ENCODE assay signal across 8 mouse cellular contexts in the genomic region with DNA sequence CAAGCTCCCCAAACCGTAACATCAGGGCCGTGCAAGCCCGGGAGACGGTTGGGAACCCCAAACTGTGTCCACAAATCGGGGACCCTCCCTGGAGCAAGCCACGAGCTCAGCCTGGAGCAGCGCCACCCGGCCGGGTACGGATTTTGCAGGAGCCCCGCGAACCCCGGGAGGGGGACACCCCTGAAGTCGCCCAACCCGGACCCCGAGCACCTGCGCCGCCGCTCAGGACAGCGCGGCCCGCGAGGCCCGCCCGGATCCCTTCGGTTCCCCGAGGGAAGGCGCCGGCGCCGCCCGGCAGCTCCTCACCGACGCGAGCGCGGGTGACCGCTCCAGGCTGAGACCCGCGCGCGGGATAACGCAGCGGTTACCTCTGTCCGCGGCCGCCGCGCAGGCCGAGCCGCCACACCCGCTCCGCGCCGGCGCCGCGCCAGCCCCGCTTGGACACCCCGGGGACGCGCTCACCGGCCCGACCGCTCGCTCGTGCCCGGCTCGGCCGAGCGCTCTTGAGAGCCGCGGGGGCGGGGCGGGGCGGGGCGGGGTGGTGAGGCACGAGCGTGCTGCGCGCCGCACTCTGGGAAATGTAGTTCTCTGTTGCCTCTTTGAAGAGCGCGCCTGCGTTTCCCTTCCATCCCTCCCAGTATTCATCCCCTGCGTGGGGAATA. TPM values are rescaled to one million over a fixed set of nuclear protein-coding genes. Genes with fewer than 3 reads are reported as not detected.
A peak's percentile ranks its signal among the peaks of the same experiment; 100 is the strongest.
DNase-seq lines count a peak whose midpoint lies in the region; ATAC-seq and TF ChIP-seq lines count a peak whose summit lies in the region.

A gene (minus strand): TSS at position 512 of the 662 bp plus-strand sequence.

- H3K9ac ChIP-seq in embryonic facial prominence, embryonic 12.5 days, result peak within 1 kb of the TSS; percentile 75
- H3K9ac ChIP-seq in limb, embryonic 11.5 days (ENCODE audit: low read length), result peak within 1 kb of the TSS; percentile 81
- peak within 1 kb of the TSS; percentile 92 for H3K9ac ChIP-seq in midbrain, embryonic 13.5 days (replicated peaks)

- no peaks in the 10 kb centered on the region; the same call in 1 of the 2 replicates for H3K4me1 ChIP-seq in embryonic facial prominence, embryonic 12.5 days
- no peaks in the 10 kb centered on the region; the same call in 1 of the 2 replicates for H3K4me1 ChIP-seq in kidney, adult 2 months (ENCODE audit: control insufficient read depth, insufficient read depth, low read length)
- no peaks in the 10 kb centered on the region for H3K4me1 ChIP-seq in limb, embryonic 11.5 days (ENCODE audit: control insufficient read depth, insufficient read depth, low read length)
- peaks cover 12% of the 10 kb centered on the region for H3K4me1 ChIP-seq in midbrain, embryonic 13.5 days (replicated peaks)
- H3K4me1 ChIP-seq in small intestine, adult 2 months (ENCODE audit: control insufficient read depth, insufficient read depth, insufficient read length, low read length), result no peaks in the 10 kb centered on the region

- 0 out of 2 replicates have a peak within 1 kb of the TSS, but pooled peaks have one; percentile 36 for H3K27ac ChIP-seq in embryonic facial prominence, embryonic 12.5 days
- no peak within 1 kb of the TSS for H3K27ac ChIP-seq in kidney, adult 2 months (ENCODE audit: insufficient read depth, low read depth, low read length)
- no peak within 1 kb of the TSS for H3K27ac ChIP-seq in limb, embryonic 11.5 days (replicated peaks; ENCODE audit: low read depth, low read length)
- peak within 1 kb of the TSS; percentile 81 for H3K27ac ChIP-seq in midbrain, embryonic 13.5 days
- H3K27ac ChIP-seq in small intestine, adult 2 months (ENCODE audit: insufficient read depth, low read depth, low read length), result no peak within 1 kb of the TSS

- peak within 1 kb of the TSS; percentile 81 for H3K4me3 ChIP-seq in embryonic facial prominence, embryonic 12.5 days
- peak within 1 kb of the TSS; percentile 86 for H3K4me3 ChIP-seq in kidney, adult 2 months (ENCODE audit: insufficient read depth, low read depth, low read length)
- peak within 1 kb of the TSS; percentile 72 for H3K4me3 ChIP-seq in limb, embryonic 11.5 days (ENCODE audit: low read depth, low read length)
- peak within 1 kb of the TSS; percentile 83 for H3K4me3 ChIP-seq in midbrain, embryonic 13.5 days (replicated peaks)
- peak within 1 kb of the TSS; percentile 96 for H3K4me3 ChIP-seq in small intestine, adult 2 months (ENCODE audit: low read depth, low read length)

- TF ChIP-seq CTCF in kidney, adult 2 months (conservative IDR thresholded peaks at IDR 0.05; ENCODE audit: insufficient read depth, insufficient read length, low read depth, low read length), result no peak
- TF ChIP-seq CTCF in small intestine, adult 2 months (IDR thresholded peaks at IDR 0.05; ENCODE audit: extremely low read depth, insufficient read length, insufficient replicate concordance, low read depth, low read length), result no peak

- no peaks in the 10 kb centered on the region for H3K27me3 ChIP-seq in embryonic facial prominence, embryonic 12.5 days
- no peaks in the 10 kb centered on the region for H3K27me3 ChIP-seq in kidney, adult 2 months (replicated peaks; ENCODE audit: control insufficient read depth, insufficient read depth, low read length)
- H3K27me3 ChIP-seq in limb, embryonic 11.5 days (ENCODE audit: control insufficient read depth, insufficient read depth, low read length), result no peaks in the 10 kb centered on the region
- H3K27me3 ChIP-seq in midbrain, embryonic 13.5 days, result peaks cover 4% of the 10 kb centered on the region; the same call in 1 of the 2 replicates
- H3K27me3 ChIP-seq in small intestine, adult 2 months (ENCODE audit: control insufficient read depth, insufficient read depth, low read length), result no peaks in the 10 kb centered on the region

- WGBS in embryonic facial prominence, embryonic 12.5 days, result under 1% methylated on average over 56 of the region's 86 CpGs
- WGBS in kidney, adult 2 months, result under 1% methylated on average over 75 of the region's 86 CpGs
- WGBS in limb, embryonic 11.5 days, result under 1% methylated on average over 72 of the region's 86 CpGs
- WGBS in midbrain, embryonic 13.5 days, result under 1% methylated on average over 73 of the region's 86 CpGs
- WGBS in small intestine, adult 2 months, result under 1% methylated on average over 86 of the region's 86 CpGs

- no peak for TF ChIP-seq POLR2A in kidney, adult 2 months (IDR thresholded peaks at IDR 0.05; ENCODE audit: low read depth, low read length)
- TF ChIP-seq POLR2A in small intestine, adult 2 months (IDR thresholded peaks at IDR 0.05; ENCODE audit: low read depth, low read length), result no peak

- no peaks in the 10 kb centered on the region for H3K36me3 ChIP-seq in embryonic facial prominence, embryonic 12.5 days
- no peaks in the 10 kb centered on the region for H3K36me3 ChIP-seq in kidney, adult 2 months (ENCODE audit: control insufficient read depth, insufficient read depth, low read length)
- no peaks in the 10 kb centered on the region for H3K36me3 ChIP-seq in limb, embryonic 11.5 days (ENCODE audit: control insufficient read depth, insufficient read depth, low read length)
- no peaks in the 10 kb centered on the region for H3K36me3 ChIP-seq in midbrain, embryonic 13.5 days
- H3K36me3 ChIP-seq in small intestine, adult 2 months (ENCODE audit: control insufficient read depth, insufficient read depth, low read length), result no peaks in the 10 kb centered on the region

- peak; percentile 96 for ATAC-seq in embryonic facial prominence, embryonic 12.5 days (ENCODE audit: insufficient number of reproducible peaks, insufficient read depth, low FRiP score, low TSS enrichment)
- peak; percentile 90 for ATAC-seq in limb, embryonic 11.5 days (ENCODE audit: insufficient number of reproducible peaks, low FRiP score, low TSS enrichment, low read depth)
- peak; percentile 98 for ATAC-seq in midbrain, embryonic 13.5 days

- peak within 1 kb of the TSS; percentile 81 for H3K4me2 ChIP-seq in embryonic facial prominence, embryonic 12.5 days (replicated peaks)
- H3K4me2 ChIP-seq in limb, embryonic 11.5 days (ENCODE audit: low read depth, severe bottlenecking), result peak within 1 kb of the TSS; percentile 86
- H3K4me2 ChIP-seq in midbrain, embryonic 13.5 days (replicated peaks), result peak within 1 kb of the TSS; percentile 70

- peak; percentile 79 for DNase-seq in 3134 (ENCODE audit: extremely low read depth, insufficient read length, low spot score)
- peak; percentile 90 to 95 for DNase-seq in adrenal gland, postnatal 36 days
- DNase-seq in heart, adult 18-20 months, result peak; percentile 87 to 92
- DNase-seq in kidney, adult 2 months, result peak; percentile 93
- DNase-seq in limb, embryonic 11.5 days (ENCODE audit: low spot score), result peak; percentile 89

- H3K9me3 ChIP-seq in embryonic facial prominence, embryonic 12.5 days, result no peaks in the 10 kb centered on the region
- no peaks in the 10 kb centered on the region for H3K9me3 ChIP-seq in limb, embryonic 11.5 days (ENCODE audit: control insufficient read depth, low read length)
- H3K9me3 ChIP-seq in midbrain, embryonic 13.5 days, result no peaks in the 10 kb centered on the region

RNA-seq across cellular contexts. Expression of the gene that starts here (rescaled TPM):
- total RNA-seq in adrenal gland, postnatal 36 days (2021), result 10 to 100 TPM; 19.7 to 20.5 TPM
- polyA plus RNA-seq in embryonic facial prominence, embryonic 12.5 days (2016; fragmentation: Nextera tagmentation; extraction: Ambion mirVana), result 14.6 and 15.2 TPM in 2 replicates
- total RNA-seq in heart, adult 18-20 months (2021), result 10 to 100 TPM; 10.2 to 11.1 TPM
- 5.6 and 6.1 TPM in 2 replicates for polyA plus RNA-seq in kidney, adult 2 months (2012; rRNA removed)
- polyA plus RNA-seq in limb, embryonic 11.5 days (2014; fragmentation: Nextera tagmentation; extraction: Ambion mirVana), result 11.0 and 11.2 TPM in 2 replicates
- polyA plus RNA-seq in midbrain, embryonic 13.5 days (2015; fragmentation: Nextera tagmentation; extraction: Ambion mirVana), result 28.1 and 30.7 TPM in 2 replicates
- 0.84 and 0.96 TPM in 2 replicates for polyA plus RNA-seq in small intestine, adult 2 months (2012; rRNA removed)

Comparison
In these comparisons a context has a peak if more than half of its experiments do, and no peak if none do; other contexts are left out.
1. H3K27ac ChIP-seq: peak in embryonic facial prominence, embryonic 12.5 days (single experiment) and midbrain, embryonic 13.5 days (single experiment); none in kidney, adult 2 months (single experiment), limb, embryonic 11.5 days (single experiment) and small intestine, adult 2 months (single experiment).
2. Peak in every context shown above with its lines, with median percentiles within 50 percentile points of each other: DNase-seq, ATAC-seq, H3K4me2 ChIP-seq, H3K4me3 ChIP-seq and H3K9ac ChIP-seq.